Mouse (Mus musculus) ES-E14 (cell line): ENCODE results near the gene H2afj. TPM values are rescaled to one million over a fixed set of nuclear protein-coding genes. Genes with fewer than 3 reads are reported as not detected.
A peak's percentile ranks its signal among the peaks of the same experiment; 100 is the strongest.

Experiments
- DNase-seq: peaks from one replicate; pipeline ENCODE4 v3.0.0-alpha.2; 2013; ENCODE audit warnings: low read depth, low spot score
- H3K27ac ChIP-seq: 2 replicates; pipeline ENCODE4 v1.5.1; 2012; ENCODE audit warnings: low read depth, mild to moderate bottlenecking, low read length, moderate library complexity, mixed read lengths; ENCODE audit not compliant: poor library complexity, insufficient read depth, severe bottlenecking
- H3K36me3 ChIP-seq: 2 replicates; pipeline ENCODE4 v1.6.1; 2012; ENCODE audit warnings: mild to moderate bottlenecking, low read length, moderate library complexity, mixed read lengths; ENCODE audit not compliant: control insufficient read depth, poor library complexity, insufficient read depth, severe bottlenecking
- H3K4me1 ChIP-seq, 2 experiments: fragments of 150-350 bp in 1 of 2; sonication (generic) in 1 of 2; 2 replicates each; pipeline ENCODE4 v1.6.1; 2012; ENCODE audit warnings: low read length in 2 of 2, mild to moderate bottlenecking in 1 of 2, mixed read lengths in 1 of 2; ENCODE audit not compliant: control insufficient read depth in 2 of 2, insufficient read depth in 2 of 2, poor library complexity in 1 of 2
- H3K4me3 ChIP-seq, 2 experiments: fragments of 150-350 bp in 1 of 2; sonication (generic) in 1 of 2; 2 replicates each; pipeline ENCODE4 v1.5.1; 2012; ENCODE audit warnings: low read length in 2 of 2, low read depth in 1 of 2, mild to moderate bottlenecking in 1 of 2, mixed read lengths in 1 of 2; ENCODE audit not compliant: insufficient read depth in 1 of 2, poor library complexity in 1 of 2, severe bottlenecking in 1 of 2
- H3K9ac ChIP-seq: 2 replicates; pipeline ENCODE4 v1.6.1; 2012; ENCODE audit warnings: low read depth, mild to moderate bottlenecking, low read length, mixed read lengths; ENCODE audit not compliant: poor library complexity, insufficient read depth, severe bottlenecking
- H3K9me3 ChIP-seq: fragments of 150-350 bp; sonication (generic); 2 replicates; pipeline ENCODE4 v1.6.1; 2012; ENCODE audit warnings: low read depth, mild to moderate bottlenecking, low read length; ENCODE audit not compliant: control insufficient read depth, insufficient read depth
- CHD2 ChIP-seq: IDR thresholded peaks from 2 replicates; pipeline ENCODE4 v1.6.1; 2014; ENCODE audit warnings: mild to moderate bottlenecking, low read depth, low read length, inconsistent platforms
- HCFC1 ChIP-seq: IDR thresholded peaks from 2 replicates; pipeline ENCODE4 v1.6.1; 2012; ENCODE audit warnings: low read length, inconsistent platforms, borderline replicate concordance; ENCODE audit not compliant: insufficient read depth
- MAFK ChIP-seq: IDR thresholded peaks from 2 replicates; pipeline ENCODE4 v1.6.1; 2014; ENCODE audit warnings: mild to moderate bottlenecking, low read depth, low read length, inconsistent platforms; ENCODE audit not compliant: insufficient read depth
- ZC3H11A ChIP-seq: IDR thresholded peaks from 2 replicates; pipeline ENCODE4 v1.6.1; 2012; ENCODE audit warnings: low read depth, mild to moderate bottlenecking, inconsistent platforms, low read length, borderline replicate concordance
- ZNF384 ChIP-seq: IDR thresholded peaks from 2 replicates; pipeline ENCODE4 v1.6.1; 2012; ENCODE audit warnings: low read depth, low read length, inconsistent platforms
- in situ Hi-C, 2 experiments: fragments of 600-800 bp; cut with MboI; formaldehyde crosslinking; loops; one replicate each; pipeline ENCODE4 v1.15.1; 2025; ENCODE audit warnings: low sequenced_read_pairs in 2 of 2, inconsistent platforms in 1 of 2; ENCODE audit not compliant: unreplicated experiment in 2 of 2
- total RNA-seq: library from RNA; depleted of rRNA; stranded (reverse); fragments of 300-350 nt; gene quantifications from 2 replicates; pipeline ENCODE4 v1.2.3, GENCODE M21; 2012

H2afj gene
- total RNA-seq, 1 experiment: 185 TPM

DNA sequence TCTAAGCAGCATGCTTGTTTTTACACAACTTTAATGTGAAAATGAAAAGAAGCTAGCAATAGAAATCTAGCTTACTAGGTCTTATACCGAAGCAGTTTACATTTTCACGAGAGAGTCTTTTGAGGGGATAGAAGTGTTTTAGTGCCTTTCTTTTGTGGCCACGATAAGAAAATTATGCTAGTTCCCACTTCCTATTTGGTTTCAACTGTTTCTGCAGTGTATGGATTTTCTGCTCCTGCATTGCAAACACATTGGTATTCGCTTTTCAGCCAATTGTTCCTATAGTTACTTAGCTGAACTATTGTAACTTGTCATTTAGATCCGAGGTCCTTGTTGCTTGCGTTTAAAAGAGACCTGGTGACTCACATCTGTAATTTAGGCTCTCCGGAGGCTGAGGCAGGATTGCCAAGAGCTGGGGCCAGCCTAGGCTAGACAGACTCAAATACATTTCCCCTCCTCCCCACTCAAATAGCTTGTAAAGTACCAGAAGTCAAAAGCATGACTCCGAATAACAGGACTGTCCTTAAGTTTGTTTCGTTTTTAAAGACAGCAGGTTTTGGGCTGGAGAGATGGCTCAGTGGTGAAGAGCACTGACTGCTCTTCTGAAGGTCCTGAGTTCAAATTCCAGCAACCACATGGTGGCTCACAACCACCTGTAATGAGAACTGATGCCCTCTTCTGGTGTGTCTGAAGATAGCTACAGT is 3.2 kb upstream of the H2afj start:
- no peak for DNase-seq
- no peak overlapping the region for H3K9ac ChIP-seq
- H3K27ac ChIP-seq: no peak overlapping the region
- H3K9me3 ChIP-seq: no peaks in the 10 kb centered on the region
- H3K36me3 ChIP-seq: peaks cover 3% of the 10 kb centered on the region; the same call in 1 of the 2 replicates
- in situ Hi-C loops: no loop called here
- peak overlapping the region; percentile 14 to 23; a peak in 2 of 4 replicates for H3K4me3 ChIP-seq
- TF ChIP-seq MAFK: no peak
- peaks cover 4 to 7% of the 10 kb centered on the region in 2 experiments; a peak in 1 of 4 replicates for H3K4me1 ChIP-seq

DNA sequence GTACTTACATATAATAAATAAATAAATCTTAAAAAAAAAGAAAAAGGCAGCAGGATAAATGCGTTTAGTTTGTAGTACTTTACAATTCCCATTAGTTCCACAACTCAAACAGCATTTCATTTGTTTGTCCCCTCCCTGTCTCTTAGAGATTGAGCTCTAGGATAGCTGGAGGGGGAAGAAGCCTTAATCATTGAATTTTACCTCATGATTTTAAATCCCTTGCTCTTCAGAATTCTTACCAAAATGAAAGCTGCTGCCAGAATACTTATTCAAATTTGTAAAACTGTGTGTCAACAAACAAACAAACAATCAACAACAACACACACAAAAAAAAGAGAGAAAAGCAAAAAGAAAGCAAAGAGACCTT is 2.7 kb upstream of the H2afj start:
- H3K36me3 ChIP-seq: peaks cover 6% of the 10 kb centered on the region; the same call in 1 of the 2 replicates
- TF ChIP-seq HCFC1 (no peak), MAFK (no peak), ZC3H11A (no peak), ZNF384 (no peak), CHD2 (no peak)
- no peak overlapping the region for H3K4me3 ChIP-seq
- H3K4me1 ChIP-seq: peaks cover 4 to 9% of the 10 kb centered on the region in 2 experiments; a peak in 2 of 4 replicates
- no peak overlapping the region for H3K9ac ChIP-seq
- in situ Hi-C loops: no loop called here
- no peak for DNase-seq
- no peaks in the 10 kb centered on the region for H3K9me3 ChIP-seq
- no peak overlapping the region for H3K27ac ChIP-seq

DNA sequence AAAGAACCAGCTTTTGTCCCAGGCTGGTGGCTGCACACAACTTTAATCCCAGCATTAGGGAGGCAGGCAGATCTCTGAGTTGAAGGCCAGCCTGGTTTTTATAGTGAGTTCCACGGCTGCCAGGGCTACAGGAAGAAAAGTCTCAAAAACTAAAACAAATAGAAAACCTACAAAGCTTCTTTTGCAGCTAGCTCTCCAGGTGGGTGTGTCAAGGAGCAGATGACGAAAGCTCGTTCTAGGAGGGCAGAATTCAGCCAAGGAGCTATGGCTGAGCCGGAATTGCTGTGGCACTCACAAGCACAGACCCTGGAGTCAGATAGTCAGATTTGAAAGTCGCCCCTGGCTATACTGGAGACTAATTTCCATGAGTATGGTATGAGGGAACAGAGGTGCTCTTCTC is 1.2 kb upstream of the H2afj start:
- in situ Hi-C loops: no loop called here
- peaks cover 7% of the 10 kb centered on the region; the same call in 1 of the 2 replicates for H3K36me3 ChIP-seq
- no peak for TF ChIP-seq HCFC1
- no peak for TF ChIP-seq MAFK
- no peak for TF ChIP-seq ZC3H11A
- TF ChIP-seq CHD2: no peak
- no peak for TF ChIP-seq ZNF384
- DNase-seq: no peak
- H3K27ac ChIP-seq: no peak overlapping the region; the same call in 1 of the 2 replicates
- peak overlapping the region; percentile 78; the same call in 1 of the 2 replicates for H3K9ac ChIP-seq
- H3K4me3 ChIP-seq: no peak overlapping the region; a peak in 1 of 4 replicates
- H3K4me1 ChIP-seq: peaks cover 4 to 13% of the 10 kb centered on the region in 2 experiments; a peak in 2 of 4 replicates
- H3K9me3 ChIP-seq: no peaks in the 10 kb centered on the region

DNA sequence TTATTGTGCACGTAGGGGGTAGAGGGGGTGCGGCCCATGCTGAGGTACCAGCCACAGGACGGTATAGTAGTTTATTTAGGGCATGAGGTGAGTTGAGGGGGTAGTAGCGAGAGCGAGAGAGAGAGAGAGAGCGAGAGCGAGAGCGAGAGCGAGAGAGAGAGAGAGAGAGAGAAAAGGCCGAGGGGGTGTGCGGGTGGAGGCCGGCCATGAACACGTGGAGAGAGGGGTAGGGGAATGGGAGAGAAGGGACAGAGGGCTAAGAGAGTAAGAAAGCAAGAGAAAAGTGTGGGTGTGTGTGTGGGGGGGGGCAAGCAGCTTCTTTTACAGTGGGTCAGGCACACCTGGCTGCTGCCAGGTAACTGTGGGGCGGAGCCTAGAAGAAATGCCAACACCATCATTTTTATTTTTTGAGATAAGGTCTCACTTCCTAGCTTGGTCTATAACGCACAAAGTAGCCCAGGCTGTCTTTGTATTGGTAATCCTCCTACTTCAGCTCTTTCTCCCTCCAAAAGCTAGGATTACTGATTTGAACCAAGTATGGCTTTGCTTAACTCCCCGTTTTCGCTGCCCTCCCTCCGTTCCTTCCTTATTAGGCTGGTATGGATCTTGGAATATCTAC is 540 bp upstream of the H2afj start:
- no peak for DNase-seq
- in situ Hi-C loops: no loop called here
- TF ChIP-seq CHD2 (no peak), MAFK (no peak), HCFC1 (no peak), ZNF384 (no peak), ZC3H11A (no peak)
- peaks cover 7% of the 10 kb centered on the region; the same call in 1 of the 2 replicates for H3K36me3 ChIP-seq
- peak overlapping the region; percentile 73; the same call in 1 of the 2 replicates for H3K27ac ChIP-seq
- H3K4me1 ChIP-seq: peaks cover 4 to 16% of the 10 kb centered on the region in 2 experiments; a peak in 2 of 4 replicates
- H3K9ac ChIP-seq: peak overlapping the region; percentile 78
- peak overlapping the region; percentile 51 to 64 for H3K4me3 ChIP-seq
- no peaks in the 10 kb centered on the region for H3K9me3 ChIP-seq
